Mouse (Mus musculus): ENCODE results near the gene Nlrp10. TPM values are rescaled to one million over a fixed set of nuclear protein-coding genes. Genes with fewer than 3 reads are reported as not detected.

Gene Nlrp10
- polyA plus RNA-seq (2017; shearing (Covaris generic)), result not detected

GRCm38 (mm10) chr7:108929726-108930393 is at the start of gene Nlrp10:
Gene Nlrp10 (minus strand): TSS chr7:108930178.

GRCm38 (mm10) chr7:108950312-108950761 is 20.4 kb upstream of the Nlrp10 start, which contains the start of gene Tub:
Gene Tub (plus strand): TSS chr7:108950338.

GRCm38 (mm10) chr7:108933794-108934731 is 4.1 kb upstream of the Nlrp10 start, which contains the start of gene Eif3f:
Gene Eif3f (plus strand): TSS chr7:108934417.

GRCm38 (mm10) chr7:108894320-108894719 is 35.7 kb downstream of the Nlrp10 start, which contains the start of gene Olfr519:
Gene Olfr519 (minus strand): TSS chr7:108894420.

GRCm38 (mm10) chr7:108884906-108885305 is 45.1 kb downstream of the Nlrp10 start, which contains the start of gene Olfr518:
Gene Olfr518 (minus strand): TSS chr7:108885006.

GRCm38 (mm10) chr7:108872279-108872678 is 57.7 kb downstream of the Nlrp10 start, which contains the start of gene Olfr517:
Gene Olfr517 (minus strand): TSS chr7:108872379.

Other genes with a start within 250 kb of the Nlrp10 start
- not detected for gene Olfr512, start 216.9 kb downstream of the Nlrp10 start, polyA plus RNA-seq (2017; shearing (Covaris generic))
- not detected for gene Olfr513, start 179.2 kb downstream of the Nlrp10 start, polyA plus RNA-seq (2017; shearing (Covaris generic))
- gene Olfr514, start 104.2 kb downstream of the Nlrp10 start, polyA plus RNA-seq (2017; shearing (Covaris generic)), result not detected
- gene Olfr516, start 79.6 kb downstream of the Nlrp10 start, polyA plus RNA-seq (2017; shearing (Covaris generic)), result not detected
- gene Olfr517, start 57.8 kb downstream of the Nlrp10 start, polyA plus RNA-seq (2017; shearing (Covaris generic)), result not detected
- gene Olfr518, start 45.2 kb downstream of the Nlrp10 start, polyA plus RNA-seq (2017; shearing (Covaris generic)), result under 1 TPM in 1 of 2 experiments, not detected in 1; 0.41 TPM
- gene Olfr519, start 35.8 kb downstream of the Nlrp10 start, polyA plus RNA-seq (2017; shearing (Covaris generic)), result not detected
- gene Eif3f, start 4.2 kb upstream of the Nlrp10 start, polyA plus RNA-seq (2017; shearing (Covaris generic)), result 100 to 1,000 TPM; 153 to 182 TPM
- gene Tub, start 20.2 kb upstream of the Nlrp10 start, polyA plus RNA-seq (2017; shearing (Covaris generic)), result under 1 TPM; 0.26 to 0.76 TPM
- under 1 TPM in 1 of 2 experiments, not detected in 1; 0.11 TPM for gene Ric3, start 153.2 kb upstream of the Nlrp10 start, polyA plus RNA-seq (2017; shearing (Covaris generic))
- gene Lmo1, start 245.0 kb upstream of the Nlrp10 start, polyA plus RNA-seq (2017; shearing (Covaris generic)), result under 1 TPM in 1 of 2 experiments, not detected in 1; 0.14 TPM

Data from activated CD4-positive, CD25-positive, alpha-beta regulatory T cell (primary cell).